Mouse (Mus musculus): ENCODE measurements around the gene Apoh. TPM values are rescaled to one million over a fixed set of nuclear protein-coding genes. Genes with fewer than 3 reads are reported as not detected.

Apoh gene
- polyA plus RNA-seq, 1 experiment from 2014 or later = 5.3 TPM

DNA sequence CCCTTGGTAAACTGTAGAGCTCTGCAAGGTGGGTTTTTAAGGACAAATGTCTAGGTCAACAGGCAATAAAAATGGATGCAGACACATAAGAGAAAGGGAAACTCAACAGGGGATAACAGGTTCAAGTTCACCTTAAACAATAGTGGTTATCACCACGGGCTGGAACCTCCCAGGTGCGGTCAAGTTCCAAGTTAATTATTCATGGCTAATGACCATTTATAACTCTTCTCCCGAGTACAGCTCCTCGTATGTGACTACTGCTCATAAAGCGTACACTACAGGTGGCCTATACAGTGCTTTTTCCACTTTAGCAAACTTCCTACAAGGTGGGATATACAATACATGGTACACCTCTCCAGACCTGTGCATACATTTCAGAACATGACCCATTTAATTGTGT is 33.4 kb upstream of the Apoh start:
- H3K4me3 ChIP-seq (replicated peaks) = no peak overlapping the region
- 61% methylated on average over 5 of the region's 5 CpGs for WGBS
- no peaks in the 10 kb centered on the region for H3K27me3 ChIP-seq (replicated peaks)
- H3K27ac ChIP-seq = no peak overlapping the region
- peaks cover 22% of the 10 kb centered on the region for H3K4me1 ChIP-seq (replicated peaks)
- no peak overlapping the region for H3K4me2 ChIP-seq (replicated peaks)
- H3K9ac ChIP-seq = no peak overlapping the region
- H3K9me3 ChIP-seq = no peaks in the 10 kb centered on the region
- H3K36me3 ChIP-seq = no peaks in the 10 kb centered on the region
- ATAC-seq = peak; percentile 87

DNA sequence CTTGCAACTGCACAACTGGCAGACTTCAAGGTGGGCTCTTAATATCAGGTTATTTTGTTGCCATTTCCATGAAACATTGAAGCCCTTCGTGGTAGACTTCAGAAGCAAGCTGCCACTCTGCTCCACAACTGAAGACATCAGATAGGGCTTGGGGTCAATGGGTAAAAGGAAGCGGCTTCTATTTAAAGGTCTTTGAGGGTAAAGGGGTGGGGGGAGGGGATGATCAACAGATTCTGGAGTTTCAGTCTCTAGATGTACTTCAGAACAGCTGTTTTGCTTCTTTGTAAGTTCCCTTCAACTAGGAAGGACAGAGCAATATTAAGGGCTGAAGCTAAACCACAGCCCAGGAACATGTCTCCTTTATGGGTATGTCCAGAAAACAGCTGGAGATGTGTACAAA is 31.2 kb upstream of the Apoh start:
- H3K4me3 ChIP-seq (replicated peaks) = no peak overlapping the region
- ATAC-seq = no peak
- H3K9me3 ChIP-seq = no peaks in the 10 kb centered on the region
- H3K27ac ChIP-seq = no peak overlapping the region
- peaks cover 18% of the 10 kb centered on the region for H3K4me1 ChIP-seq (replicated peaks)
- no peaks in the 10 kb centered on the region for H3K27me3 ChIP-seq (replicated peaks)
- no peak overlapping the region for H3K4me2 ChIP-seq (replicated peaks)
- no peak overlapping the region for H3K9ac ChIP-seq
- WGBS = 66% methylated on average over 2 of the region's 2 CpGs
- H3K36me3 ChIP-seq = no peaks in the 10 kb centered on the region

- ATAC-seq = no peak
- Histone ChIP-seq H3K4me1 (replicated peaks) (peaks cover 18% of the 10 kb centered on the region; the same call in 1 of the 2 replicates), H3K4me2 (replicated peaks) (no peak overlapping the region), H3K36me3 (no peaks in the 10 kb centered on the region), H3K27me3 (replicated peaks) (no peaks in the 10 kb centered on the region), H3K9ac (no peak overlapping the region), H3K27ac (no peak overlapping the region), H3K9me3 (no peaks in the 10 kb centered on the region), H3K4me3 (replicated peaks) (no peak overlapping the region)
- WGBS = 76% methylated on average over 5 of the region's 5 CpGs
Observed at GRCm38 (mm10) chr11:108312516-108312915, 30.6 kb upstream of the Apoh start.

DNA sequence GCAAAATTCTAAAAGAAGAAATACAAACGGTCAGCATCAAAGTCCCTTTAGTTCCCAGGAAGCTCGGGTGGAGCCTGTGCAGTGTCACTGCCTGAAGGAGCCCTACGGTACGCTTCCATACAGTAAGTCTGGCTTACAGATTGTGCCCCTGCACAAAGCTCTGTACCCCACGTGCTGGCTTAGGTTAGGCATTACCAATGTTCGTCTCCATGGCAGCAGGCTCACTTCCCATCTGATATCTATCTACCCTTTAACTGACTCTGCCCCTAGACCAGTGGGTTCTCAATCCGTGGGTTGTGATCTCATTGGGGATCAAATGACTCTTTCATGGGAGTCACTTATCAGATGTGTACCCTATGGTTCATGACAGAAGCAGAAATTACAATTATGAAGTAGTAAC is 27.4 kb upstream of the Apoh start:
- no peak for ATAC-seq
- H3K4me3 ChIP-seq (replicated peaks) = no peak overlapping the region
- 85% methylated on average over 7 of the region's 7 CpGs for WGBS
- no peaks in the 10 kb centered on the region for H3K9me3 ChIP-seq
- H3K4me2 ChIP-seq (replicated peaks) = no peak overlapping the region
- H3K27ac ChIP-seq = no peak overlapping the region
- H3K4me1 ChIP-seq (replicated peaks) = peaks cover 12% of the 10 kb centered on the region; the same call in 1 of the 2 replicates
- no peaks in the 10 kb centered on the region for H3K27me3 ChIP-seq (replicated peaks)
- H3K36me3 ChIP-seq = no peaks in the 10 kb centered on the region
- H3K9ac ChIP-seq = no peak overlapping the region

DNA sequence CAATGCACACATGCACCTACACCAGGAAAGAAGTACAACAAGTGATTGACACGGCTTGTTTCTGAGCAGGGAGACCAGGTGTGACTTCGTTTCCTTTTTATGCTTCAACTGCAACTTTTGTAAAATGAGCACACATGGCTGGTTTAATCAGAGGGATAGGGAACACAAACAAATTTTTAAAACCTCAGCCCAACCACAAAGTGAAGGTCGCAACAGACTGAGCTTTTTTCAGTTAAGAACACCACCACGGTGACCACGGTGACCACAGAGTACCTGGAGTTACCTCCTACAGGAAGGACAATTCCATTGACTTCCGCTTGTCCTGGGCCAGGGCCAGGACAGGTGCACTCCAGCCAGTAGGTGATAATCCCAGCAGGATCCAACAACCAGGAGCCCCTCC is 25.3 kb upstream of the Apoh start:
- Histone ChIP-seq H3K9ac (no peak overlapping the region), H3K36me3 (no peaks in the 10 kb centered on the region), H3K4me1 (replicated peaks) (0 out of 2 replicates have a peak, but pooled peaks cover 6% of the 10 kb centered on the region), H3K27me3 (replicated peaks) (no peaks in the 10 kb centered on the region), H3K27ac (no peak overlapping the region), H3K9me3 (no peaks in the 10 kb centered on the region), H3K4me3 (replicated peaks) (no peak overlapping the region), H3K4me2 (replicated peaks) (no peak overlapping the region)
- WGBS = 80% methylated on average over 6 of the region's 6 CpGs
- ATAC-seq = no peak

GRCm38 (mm10) chr11:108319162-108319561 is 24.0 kb upstream of the Apoh start:
- no peaks in the 10 kb centered on the region for H3K9me3 ChIP-seq
- H3K36me3 ChIP-seq = no peaks in the 10 kb centered on the region
- no peak overlapping the region for H3K27ac ChIP-seq
- ATAC-seq = no peak
- H3K4me1 ChIP-seq (replicated peaks) = 0 out of 2 replicates have a peak, but pooled peaks cover 6% of the 10 kb centered on the region
- no peak overlapping the region for H3K9ac ChIP-seq
- no peak overlapping the region for H3K4me3 ChIP-seq (replicated peaks)
- WGBS = 87% methylated on average over 11 of the region's 11 CpGs
- no peak overlapping the region for H3K4me2 ChIP-seq (replicated peaks)
- H3K27me3 ChIP-seq (replicated peaks) = no peaks in the 10 kb centered on the region

- H3K27ac ChIP-seq = no peak overlapping the region
- H3K4me2 ChIP-seq (replicated peaks) = no peak overlapping the region
- H3K4me3 ChIP-seq (replicated peaks) = no peak overlapping the region
- 0 out of 2 replicates have a peak, but pooled peaks cover 3% of the 10 kb centered on the region for H3K4me1 ChIP-seq (replicated peaks)
- no peaks in the 10 kb centered on the region for H3K9me3 ChIP-seq
- H3K27me3 ChIP-seq (replicated peaks) = no peaks in the 10 kb centered on the region
- WGBS = 86% methylated on average over 7 of the region's 7 CpGs
- no peak overlapping the region for H3K9ac ChIP-seq
- H3K36me3 ChIP-seq = no peaks in the 10 kb centered on the region
- no peak for ATAC-seq
Observed at GRCm38 (mm10) chr11:108320561-108320960, 22.6 kb upstream of the Apoh start.

DNA sequence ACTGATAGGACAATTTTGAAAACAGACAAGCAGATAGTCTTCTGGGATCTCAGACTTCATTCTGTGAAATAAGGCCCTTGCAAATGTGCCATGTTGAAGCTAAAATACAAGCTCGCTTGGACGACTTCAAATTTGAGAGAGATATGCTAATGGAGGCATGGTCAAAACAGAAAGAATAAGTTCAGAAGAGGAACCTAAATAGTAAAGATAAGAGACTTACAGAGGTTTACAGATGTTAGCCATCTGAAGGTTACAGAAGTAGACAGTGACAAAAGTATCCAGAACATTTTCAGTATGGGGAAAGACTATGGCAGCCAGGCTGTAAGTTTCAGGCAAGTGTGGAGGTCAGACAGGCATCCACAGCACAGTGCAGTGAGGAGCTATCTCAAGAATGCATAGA is 21.0 kb upstream of the Apoh start:
- 87% methylated on average over 2 of the region's 2 CpGs for WGBS
- H3K27ac ChIP-seq = no peak overlapping the region
- ATAC-seq = no peak
- no peaks in the 10 kb centered on the region for H3K36me3 ChIP-seq
- no peak overlapping the region for H3K4me3 ChIP-seq (replicated peaks)
- H3K27me3 ChIP-seq (replicated peaks) = no peaks in the 10 kb centered on the region
- 0 out of 2 replicates have a peak, but pooled peaks cover 3% of the 10 kb centered on the region for H3K4me1 ChIP-seq (replicated peaks)
- H3K4me2 ChIP-seq (replicated peaks) = no peak overlapping the region
- no peaks in the 10 kb centered on the region for H3K9me3 ChIP-seq
- no peak overlapping the region for H3K9ac ChIP-seq

DNA sequence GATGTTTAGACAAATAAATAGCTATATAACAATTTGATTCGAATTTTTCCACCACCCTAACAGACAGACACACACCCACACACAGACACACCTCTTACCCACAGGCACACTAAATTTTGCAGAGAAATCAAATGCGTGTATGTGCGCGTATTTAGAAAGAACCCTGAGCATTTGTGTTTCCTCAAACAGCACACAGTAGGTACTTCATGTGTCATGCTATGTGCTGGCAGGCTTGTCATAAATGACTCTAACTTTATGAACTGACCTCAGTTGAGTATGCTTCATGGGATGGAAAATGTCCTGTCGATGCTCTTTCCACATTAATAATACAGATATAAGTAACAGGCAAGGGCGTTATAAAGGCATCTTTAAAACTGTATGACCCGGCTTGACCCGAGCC is 17.2 kb upstream of the Apoh start:
- Histone ChIP-seq H3K27ac (no peak overlapping the region), H3K4me1 (replicated peaks) (peaks cover 9% of the 10 kb centered on the region), H3K9ac (no peak overlapping the region), H3K27me3 (replicated peaks) (no peaks in the 10 kb centered on the region), H3K4me3 (replicated peaks) (no peak overlapping the region), H3K36me3 (no peaks in the 10 kb centered on the region), H3K9me3 (no peaks in the 10 kb centered on the region), H3K4me2 (replicated peaks) (no peak overlapping the region)
- ATAC-seq = no peak
- 84% methylated on average over 8 of the region's 8 CpGs for WGBS

DNA sequence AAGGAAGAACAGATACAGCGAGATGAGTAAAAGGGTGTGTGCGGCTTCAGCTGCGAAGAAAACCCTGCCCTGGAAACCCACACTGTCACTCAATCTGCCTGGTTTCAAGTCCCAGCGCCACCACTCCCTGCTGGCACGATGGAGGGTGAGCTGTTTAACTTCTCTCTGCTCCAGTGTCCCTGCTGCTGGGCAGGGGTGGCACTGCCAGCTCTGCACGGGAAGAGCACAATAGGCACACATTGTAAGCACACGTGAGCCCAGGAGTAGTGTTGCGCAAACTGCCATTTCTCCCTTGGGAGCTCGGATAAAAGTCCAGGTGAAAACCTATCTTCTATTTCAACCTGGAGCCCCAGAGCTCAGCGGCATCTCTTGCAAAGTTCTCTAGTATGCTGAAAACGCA is 12.3 kb upstream of the Apoh start:
- Histone ChIP-seq H3K4me2 (replicated peaks) (no peak overlapping the region), H3K27me3 (replicated peaks) (no peaks in the 10 kb centered on the region), H3K4me3 (replicated peaks) (no peak overlapping the region), H3K36me3 (no peaks in the 10 kb centered on the region), H3K27ac (no peak overlapping the region), H3K4me1 (replicated peaks) (peaks cover 6% of the 10 kb centered on the region), H3K9me3 (no peaks in the 10 kb centered on the region), H3K9ac (no peak overlapping the region)
- ATAC-seq = no peak
- 83% methylated on average over 11 of the region's 11 CpGs for WGBS

DNA sequence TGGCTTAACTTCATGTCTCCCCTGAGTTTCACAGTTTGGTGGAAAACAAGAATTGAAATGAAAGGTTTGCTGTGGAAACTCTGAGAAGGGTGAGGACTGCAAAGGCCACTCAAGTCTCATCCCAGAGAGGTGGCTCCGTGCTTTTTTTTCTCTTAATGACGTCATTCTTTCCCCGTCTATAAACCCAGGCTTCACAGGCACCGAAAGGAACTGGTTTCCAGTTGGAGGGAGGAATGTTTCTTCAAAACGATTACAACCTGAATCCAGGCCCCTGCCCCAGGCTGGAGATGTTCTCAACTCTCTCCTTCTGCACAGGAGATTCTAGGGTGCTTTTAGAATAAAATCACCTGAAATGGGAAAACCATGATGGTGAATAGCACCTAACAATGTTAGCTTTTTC is 10.1 kb upstream of the Apoh start:
- Histone ChIP-seq H3K27ac (no peak overlapping the region), H3K36me3 (no peaks in the 10 kb centered on the region), H3K4me1 (replicated peaks) (peaks cover 13% of the 10 kb centered on the region), H3K9me3 (no peaks in the 10 kb centered on the region), H3K9ac (no peak overlapping the region), H3K27me3 (replicated peaks) (no peaks in the 10 kb centered on the region), H3K4me2 (replicated peaks) (no peak overlapping the region), H3K4me3 (replicated peaks) (no peak overlapping the region)
- ATAC-seq = no peak
- WGBS = 41% methylated on average over 5 of the region's 5 CpGs

- no peak for ATAC-seq
- H3K9ac ChIP-seq = no peak overlapping the region
Observed at GRCm38 (mm10) chr11:108333583-108334379, 9.4 kb upstream of the Apoh start.

GRCm38 (mm10) chr11:108334658-108335057 is 8.5 kb upstream of the Apoh start:
- ATAC-seq = no peak
- no peak overlapping the region for H3K9ac ChIP-seq
- H3K9me3 ChIP-seq = no peaks in the 10 kb centered on the region
- no peak overlapping the region for H3K4me3 ChIP-seq (replicated peaks)
- no peak overlapping the region for H3K4me2 ChIP-seq (replicated peaks)
- H3K27me3 ChIP-seq (replicated peaks) = no peaks in the 10 kb centered on the region
- H3K27ac ChIP-seq = no peak overlapping the region
- no peaks in the 10 kb centered on the region for H3K36me3 ChIP-seq
- peaks cover 10% of the 10 kb centered on the region for H3K4me1 ChIP-seq (replicated peaks)
- 59% methylated on average over 3 of the region's 3 CpGs for WGBS

More at GRCm38 (mm10) chr11:108333583-108334379, 9.4 kb upstream of the Apoh start:
- Histone ChIP-seq H3K9me3 (no peaks in the 10 kb centered on the region), H3K4me2 (replicated peaks) (no peak overlapping the region), H3K27ac (no peak overlapping the region), H3K4me1 (replicated peaks) (peaks cover 13% of the 10 kb centered on the region), H3K27me3 (replicated peaks) (no peaks in the 10 kb centered on the region), H3K4me3 (replicated peaks) (no peak overlapping the region), H3K36me3 (no peaks in the 10 kb centered on the region)
- WGBS = 58% methylated on average over 8 of the region's 8 CpGs

Measured in intestine, embryonic 15.5 days (tissue).